Comparison of ENCODE assay signal across 8 mouse cellular contexts in genomic region chr10:59942281-59942846, GRCm38 (mm10). TPM values are rescaled to one million over a fixed set of nuclear protein-coding genes. Genes with fewer than 3 reads are reported as not detected.
DNase-seq lines count a peak whose midpoint lies in the region; ATAC-seq lines count a peak whose summit lies in the region.

No protein-coding gene starts in this region.

- H3K27me3 ChIP-seq in kidney, embryonic 16.5 days (ENCODE audit: insufficient read depth, low read length) = no peaks in the 10 kb centered on the region
- no peaks in the 10 kb centered on the region for H3K27me3 ChIP-seq in embryonic facial prominence, embryonic 13.5 days
- no peaks in the 10 kb centered on the region for H3K27me3 ChIP-seq in limb, embryonic 13.5 days
- no peaks in the 10 kb centered on the region for H3K27me3 ChIP-seq in stomach, embryonic 15.5 days (replicated peaks)

- peak overlapping the region; percentile 59 for H3K9ac ChIP-seq in kidney, embryonic 16.5 days (replicated peaks; ENCODE audit: low read length)
- peak overlapping the region; percentile 65 for H3K9ac ChIP-seq in embryonic facial prominence, embryonic 13.5 days
- peak overlapping the region; percentile 56 for H3K9ac ChIP-seq in limb, embryonic 13.5 days
- no peak overlapping the region for H3K9ac ChIP-seq in stomach, embryonic 15.5 days

- no peaks in the 10 kb centered on the region for H3K9me3 ChIP-seq in kidney, embryonic 16.5 days (ENCODE audit: low read length)
- no peaks in the 10 kb centered on the region for H3K9me3 ChIP-seq in embryonic facial prominence, embryonic 13.5 days
- H3K9me3 ChIP-seq in limb, embryonic 13.5 days = no peaks in the 10 kb centered on the region
- H3K9me3 ChIP-seq in stomach, embryonic 15.5 days = no peaks in the 10 kb centered on the region

- H3K4me1 ChIP-seq in kidney, embryonic 16.5 days (ENCODE audit: insufficient read depth, low read length) = peaks cover 20% of the 10 kb centered on the region
- H3K4me1 ChIP-seq in embryonic facial prominence, embryonic 13.5 days = peaks cover 20% of the 10 kb centered on the region
- H3K4me1 ChIP-seq in limb, embryonic 13.5 days = peaks cover 22% of the 10 kb centered on the region
- H3K4me1 ChIP-seq in stomach, embryonic 15.5 days = peaks cover 18% of the 10 kb centered on the region

- no peak for DNase-seq in kidney, postnatal 10 days
- DNase-seq in MN1 (ENCODE audit: low spot score) (peak; percentile 68), adipocyte (ENCODE audit: low spot score) (no peak)
- no peak for DNase-seq in frontal cortex, postnatal 10 days (ENCODE audit: low spot score in 2 of 2)

- H3K36me3 ChIP-seq in kidney, embryonic 16.5 days (ENCODE audit: insufficient read depth, low read length) = no peaks in the 10 kb centered on the region
- H3K36me3 ChIP-seq in embryonic facial prominence, embryonic 13.5 days = no peaks in the 10 kb centered on the region
- no peaks in the 10 kb centered on the region for H3K36me3 ChIP-seq in limb, embryonic 13.5 days
- H3K36me3 ChIP-seq in stomach, embryonic 15.5 days = no peaks in the 10 kb centered on the region

- H3K4me2 ChIP-seq in kidney, embryonic 16.5 days (replicated peaks; ENCODE audit: low read depth, low read length) = peak overlapping the region; percentile 70
- peak overlapping the region; percentile 62 for H3K4me2 ChIP-seq in embryonic facial prominence, embryonic 13.5 days
- H3K4me2 ChIP-seq in limb, embryonic 13.5 days (replicated peaks) = peak overlapping the region; percentile 66
- H3K4me2 ChIP-seq in stomach, embryonic 15.5 days = peak overlapping the region; percentile 57

- peak overlapping the region; percentile 75; the same call in 1 of the 2 replicates for H3K27ac ChIP-seq in kidney, embryonic 16.5 days (ENCODE audit: low read length)
- H3K27ac ChIP-seq in embryonic facial prominence, embryonic 13.5 days = peak overlapping the region; percentile 85
- H3K27ac ChIP-seq in limb, embryonic 13.5 days = peak overlapping the region; percentile 73
- H3K27ac ChIP-seq in stomach, embryonic 15.5 days = peak overlapping the region; percentile 62; the same call in 1 of the 2 replicates

- no peak; the same call in 1 of the 2 replicates for ATAC-seq in kidney, embryonic 16.5 days (ENCODE audit: low FRiP score, low TSS enrichment)
- ATAC-seq in embryonic facial prominence, embryonic 13.5 days (ENCODE audit: insufficient number of reproducible peaks, insufficient read depth, low FRiP score, low TSS enrichment, low read depth) = 0 out of 2 replicates have a peak, but pooled peaks have one; percentile 40
- no peak; the same call in 1 of the 2 replicates for ATAC-seq in limb, embryonic 13.5 days (ENCODE audit: low FRiP score, low read depth)
- no peak for ATAC-seq in stomach, embryonic 15.5 days (ENCODE audit: insufficient read depth, low FRiP score, low read depth)

- H3K4me3 ChIP-seq in kidney, embryonic 16.5 days (ENCODE audit: low read length) = peak overlapping the region; percentile 35
- H3K4me3 ChIP-seq in embryonic facial prominence, embryonic 13.5 days = peak overlapping the region; percentile 30
- peak overlapping the region; percentile 33 for H3K4me3 ChIP-seq in limb, embryonic 13.5 days
- peak overlapping the region; percentile 15 for H3K4me3 ChIP-seq in stomach, embryonic 15.5 days (replicated peaks)

- WGBS in kidney, embryonic 16.5 days = 48% methylated on average over 15 of the region's 21 CpGs
- WGBS in embryonic facial prominence, embryonic 13.5 days = 43% methylated on average over 21 of the region's 21 CpGs
- WGBS in limb, embryonic 13.5 days = 44% methylated on average over 21 of the region's 21 CpGs
- WGBS in stomach, embryonic 15.5 days = 36% methylated on average over 21 of the region's 21 CpGs

RNA-seq across cellular contexts. Expression of gene Ddit4, which starts 9.3 kb away (rescaled TPM):
- polyA plus RNA-seq in kidney, embryonic 16.5 days (2015; fragmentation: Nextera tagmentation; extraction: Ambion mirVana) = 30.6 and 31.9 TPM in 2 replicates
- polyA plus RNA-seq in embryonic facial prominence, embryonic 13.5 days (2015; fragmentation: Nextera tagmentation; extraction: Ambion mirVana) = 86.5 and 93.1 TPM in 2 replicates
- 75.9 and 77.0 TPM in 2 replicates for polyA plus RNA-seq in limb, embryonic 13.5 days (2015; fragmentation: Nextera tagmentation; extraction: Ambion mirVana)
- 45.6 and 45.8 TPM in 2 replicates for polyA plus RNA-seq in stomach, embryonic 15.5 days (2015; fragmentation: Nextera tagmentation; extraction: Ambion mirVana)
